Mouse (Mus musculus) retina, postnatal 1 day (tissue): ENCODE data around the gene Nme7.

ENCODE experiments used
- DNase-seq: peaks from one replicate; pipeline ENCODE4 v3.0.0-alpha.2; 2012

The Nme7 gene

DNA sequence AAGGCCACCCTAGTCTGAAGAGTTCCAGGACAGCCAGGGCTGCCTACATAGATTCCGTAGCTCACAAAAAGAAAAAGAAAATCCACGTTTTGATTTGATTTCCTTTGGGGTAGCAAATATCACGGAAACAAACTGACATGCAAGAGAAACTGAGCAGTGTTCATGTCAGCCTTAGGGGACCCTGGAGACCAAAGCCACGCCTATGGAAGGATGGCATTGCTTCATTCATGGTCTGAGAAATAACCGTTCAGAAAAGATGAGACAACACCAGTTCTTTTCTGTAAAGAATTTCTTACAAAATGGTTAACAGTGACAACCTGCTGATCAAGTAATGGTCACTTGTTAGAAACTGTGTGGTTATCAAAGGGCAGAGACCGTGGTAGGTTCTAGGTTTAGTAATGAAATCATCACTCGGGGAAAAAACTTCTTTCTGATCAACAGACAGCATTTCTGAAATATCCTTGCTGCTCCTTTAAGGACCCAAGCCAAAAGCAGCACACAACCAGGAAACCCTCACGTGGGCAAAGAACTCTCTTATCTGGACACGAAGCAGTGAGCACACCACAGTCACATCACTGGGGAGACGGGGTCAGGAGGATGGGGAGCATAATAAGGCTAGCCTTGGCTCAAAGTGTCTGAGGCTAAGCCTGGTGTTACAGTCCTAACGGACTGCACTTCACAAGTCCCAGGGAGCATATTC, 136.9 kb downstream of the Nme7 start:
- no peak for DNase-seq

DNA sequence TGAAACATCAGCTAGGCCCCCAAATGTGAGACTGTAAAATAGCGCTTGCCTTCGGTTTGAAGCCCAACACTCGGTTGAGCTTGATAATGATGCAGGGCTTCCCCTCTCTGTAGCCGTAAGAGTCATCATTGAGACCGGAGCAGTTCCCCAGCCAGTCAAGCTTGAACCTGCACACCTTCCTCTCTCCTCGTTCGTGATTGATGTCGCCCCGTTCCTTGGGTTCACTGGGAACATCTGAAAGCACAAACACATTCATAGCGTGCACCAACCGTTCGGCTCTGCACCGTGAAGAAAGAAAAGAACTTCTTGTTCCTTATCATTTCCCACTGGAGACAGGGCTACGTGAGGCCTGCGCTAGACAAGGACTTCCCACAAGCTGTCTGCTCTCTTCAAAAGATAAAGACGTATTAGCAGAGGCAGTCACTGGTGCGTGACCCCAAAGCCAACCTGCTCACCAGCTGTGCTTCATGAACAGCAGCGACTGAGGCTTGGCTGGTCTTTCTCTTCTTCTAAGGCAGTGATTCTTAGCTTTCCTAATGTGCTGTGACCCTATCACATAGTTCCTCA, 137.6 kb downstream of the Nme7 start:
- DNase-seq: no peak

DNA sequence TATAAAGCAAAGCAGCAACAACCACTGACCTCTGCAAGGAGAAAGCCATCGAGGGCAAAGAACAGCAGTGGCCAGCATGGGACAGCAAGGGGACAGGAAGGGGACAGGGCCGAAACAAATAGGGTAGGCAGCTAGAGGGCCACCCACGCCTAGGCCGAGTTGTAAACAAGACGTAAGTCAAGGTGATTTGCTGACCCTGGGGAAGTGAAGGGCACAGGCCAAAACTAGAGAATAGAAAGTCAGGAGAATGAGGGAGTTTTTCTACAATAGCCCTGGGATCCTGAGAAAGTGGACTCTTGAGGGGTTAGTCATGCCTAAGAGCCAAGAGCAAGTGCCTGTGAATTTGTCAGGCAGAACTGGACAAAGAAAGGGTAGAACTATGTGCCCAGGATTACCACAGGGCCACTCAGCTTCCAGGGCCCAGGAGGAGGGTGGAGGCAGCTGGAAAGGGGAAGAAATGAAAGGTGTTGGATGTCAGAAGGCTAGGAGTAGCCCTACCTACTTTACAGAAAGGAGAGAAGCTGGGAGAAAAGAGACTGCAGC, 141.8 kb downstream of the Nme7 start:
- DNase-seq: no peak

- DNase-seq: no peak
Measured at GRCm38 (mm10) chr1:164446535-164446934, 142.6 kb downstream of the Nme7 start.

DNA sequence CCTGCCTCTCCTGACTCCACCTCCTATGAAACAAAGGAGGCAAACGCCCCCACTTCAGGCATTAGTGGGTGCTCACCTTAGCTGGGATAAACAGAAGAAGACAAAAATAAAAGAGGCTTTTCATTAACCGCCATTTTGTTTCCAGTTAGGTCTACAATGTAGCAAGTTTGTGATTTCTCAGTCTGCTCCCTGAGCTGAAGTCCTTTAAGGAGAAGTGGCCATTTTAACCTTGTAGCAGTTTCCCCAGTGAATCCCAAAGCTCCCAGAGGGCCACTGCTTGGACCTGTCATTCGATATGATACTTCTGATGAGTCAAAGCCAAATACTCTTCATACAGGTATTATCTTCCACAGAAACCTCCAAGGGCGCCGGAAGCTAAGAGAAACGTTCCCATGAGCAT, 143.6 kb downstream of the Nme7 start:
- no peak for DNase-seq

- no peak for DNase-seq
Measured at GRCm38 (mm10) chr1:164449626-164450025, 145.7 kb downstream of the Nme7 start.

DNA sequence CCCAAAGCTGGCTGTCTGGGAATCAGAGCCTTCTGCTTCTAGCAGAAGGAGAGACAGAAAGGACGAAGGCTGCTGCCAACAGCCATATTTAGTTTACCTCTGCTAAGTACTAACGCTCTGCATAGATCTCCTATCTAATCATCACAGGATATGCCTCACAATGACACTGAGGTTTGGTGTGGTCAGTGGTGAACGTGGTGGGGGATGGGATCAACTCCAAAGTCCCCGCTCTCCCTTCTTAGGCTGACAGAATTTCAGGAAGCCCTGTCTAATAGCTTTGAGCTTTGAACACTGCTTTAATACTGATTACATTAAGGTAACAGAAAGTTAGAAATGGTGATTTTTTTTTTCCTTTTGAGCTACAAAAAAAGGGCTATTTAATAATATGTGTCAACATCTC, 146.3 kb downstream of the Nme7 start:
- no peak for DNase-seq

GRCm38 (mm10) chr1:164450644-164451043, 146.7 kb downstream of the Nme7 start:
- DNase-seq: no peak

DNA sequence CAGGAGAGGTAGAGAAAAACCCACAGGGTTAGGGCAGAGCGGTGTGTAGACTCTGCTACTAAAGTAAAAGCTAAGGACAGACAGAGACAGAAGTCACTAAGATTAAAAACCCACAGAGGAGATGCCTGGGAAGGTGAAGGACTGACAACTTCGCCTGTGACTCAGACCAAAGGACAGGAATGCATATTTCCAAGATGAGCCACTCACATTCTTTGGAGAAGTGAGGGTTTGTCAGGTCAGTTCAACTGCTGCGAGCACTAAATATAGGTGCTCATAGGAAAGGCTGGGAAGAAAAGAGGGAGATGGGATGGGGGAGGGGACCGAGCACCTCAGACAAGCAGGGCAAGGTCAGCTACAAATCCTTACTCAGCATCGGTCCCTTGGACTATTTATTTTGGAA, 147.4 kb downstream of the Nme7 start:
- DNase-seq: no peak

DNA sequence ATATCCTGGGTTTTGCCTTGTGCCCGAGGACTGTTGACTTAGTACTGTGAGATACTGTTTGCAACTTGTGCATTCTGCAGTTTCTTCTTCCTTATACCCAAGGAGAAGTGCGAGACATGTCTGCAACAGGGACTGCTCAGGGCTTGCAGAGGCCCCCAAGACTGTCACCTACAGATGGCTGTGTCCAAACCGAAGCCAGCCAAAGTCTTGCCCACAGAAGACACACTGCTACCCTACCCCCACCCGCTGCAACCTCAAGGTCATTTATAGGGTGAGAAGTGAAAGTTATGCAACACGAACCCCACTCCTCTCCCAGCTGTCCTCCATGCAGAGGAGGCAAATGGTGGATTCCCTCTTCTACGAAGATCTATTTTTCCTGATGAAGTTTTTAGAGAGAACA, 148.7 kb downstream of the Nme7 start:
- DNase-seq: no peak

GRCm38 (mm10) chr1:164453146-164453545, 149.2 kb downstream of the Nme7 start:
- DNase-seq: no peak

- no peak for DNase-seq
Measured at GRCm38 (mm10) chr1:164453739-164454138, 149.8 kb downstream of the Nme7 start.

- DNase-seq: peak; percentile 61
Measured at GRCm38 (mm10) chr1:164454747-164455400, 151.0 kb downstream of the Nme7 start.

- DNase-seq: no peak
Measured at GRCm38 (mm10) chr1:164455614-164456013, 151.7 kb downstream of the Nme7 start.

DNA sequence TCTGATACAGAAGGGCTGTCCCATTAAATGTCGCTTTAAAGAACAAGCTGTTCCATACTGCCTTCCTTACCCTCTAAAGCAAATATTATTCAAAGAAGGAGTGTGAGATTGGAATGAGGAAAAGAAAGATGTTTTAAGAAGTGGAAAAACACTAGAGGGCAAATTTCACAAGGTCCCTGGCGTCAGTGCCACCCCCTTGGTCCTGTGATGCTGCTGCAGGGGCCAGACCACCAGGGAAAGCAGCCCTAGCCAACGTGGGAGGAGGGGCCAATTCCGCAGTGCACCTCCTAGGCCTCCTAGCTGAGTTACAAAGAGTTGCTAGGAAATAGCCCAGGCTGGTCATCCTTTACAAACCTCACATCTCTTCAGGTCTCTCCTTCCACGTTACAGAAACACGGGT, 152.1 kb downstream of the Nme7 start:
- DNase-seq: no peak

DNA sequence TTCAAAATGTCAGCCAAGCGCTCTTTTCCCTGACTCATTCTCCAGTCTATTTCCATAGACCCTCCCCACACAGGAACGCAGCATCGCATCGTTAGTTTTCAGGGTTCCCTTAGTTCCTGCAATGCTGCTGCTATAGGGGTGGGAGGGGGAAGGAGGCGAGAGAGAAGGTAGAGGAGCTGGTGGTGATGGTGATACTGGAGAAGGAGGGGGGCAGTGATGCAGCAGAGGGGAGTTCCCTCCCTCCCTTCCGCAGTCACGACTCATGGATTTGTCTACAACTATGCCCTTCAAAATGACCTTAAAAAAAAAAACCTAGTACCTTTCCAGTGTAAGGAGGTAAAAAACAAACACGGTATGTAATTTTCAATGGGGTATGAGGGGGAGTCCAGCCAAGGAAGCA, 152.8 kb downstream of the Nme7 start:
- DNase-seq: peak; percentile 24

DNA sequence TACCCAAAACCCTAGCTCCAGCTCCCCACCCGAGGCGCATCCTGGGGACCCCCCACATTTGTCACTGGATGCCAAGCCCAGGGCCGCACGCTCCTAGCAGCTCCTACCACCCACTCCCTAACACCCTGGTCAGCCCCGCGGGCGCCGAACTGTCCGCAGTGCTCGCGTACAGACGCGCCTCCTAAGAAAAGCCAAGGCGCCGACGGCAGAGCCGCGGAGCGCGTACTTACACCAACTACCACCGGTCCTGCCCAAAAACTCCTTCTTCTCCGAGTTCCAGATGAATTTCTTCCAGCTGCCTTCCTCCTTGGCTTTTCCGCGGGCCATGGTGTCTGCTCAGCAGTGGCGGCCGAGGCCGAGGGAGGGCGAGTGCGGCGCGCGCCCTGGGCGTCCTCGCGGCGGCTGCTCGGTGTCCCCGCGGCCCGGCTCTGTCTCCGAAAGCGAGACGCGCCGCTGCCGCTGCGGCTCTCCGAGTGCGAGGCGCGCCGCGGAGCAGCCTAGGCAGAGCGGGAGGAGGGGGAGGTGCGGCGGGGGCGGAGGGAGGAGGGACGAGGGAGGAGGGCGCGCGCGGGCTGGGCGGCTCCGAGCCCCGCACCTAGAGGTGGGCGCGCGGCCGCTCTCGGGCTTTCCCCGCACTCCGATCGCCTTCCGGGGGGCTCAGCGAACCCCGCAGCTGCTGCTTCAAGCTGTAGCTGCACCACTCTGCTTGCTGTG, 153.8 kb downstream of the Nme7 start:
- DNase-seq: peak; percentile 81

DNA sequence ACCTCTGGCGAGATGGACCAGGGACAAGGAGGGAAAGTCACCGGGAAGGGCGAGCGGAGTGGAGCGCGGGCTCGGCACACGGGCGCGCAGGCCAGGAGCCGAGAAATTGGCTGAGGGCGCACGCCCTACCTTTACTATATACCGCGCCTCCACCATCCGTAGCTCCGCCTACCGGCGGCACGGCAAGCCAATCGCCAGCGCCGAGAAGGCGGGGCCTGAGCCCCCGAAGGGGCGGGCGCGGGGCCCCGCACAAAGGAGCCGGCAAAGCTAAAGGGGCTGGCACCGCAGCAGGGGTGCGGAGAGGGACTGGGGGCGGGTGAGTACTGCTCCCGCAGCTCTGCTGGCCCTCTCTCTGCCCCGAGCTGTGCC, 154.3 kb downstream of the Nme7 start, which contains the start of gene Atp1b1:
Atp1b1 (minus strand) TSS at position 111 of the 369 bp plus-strand sequence.
- peak; percentile 93 for DNase-seq

- no peak for DNase-seq
Measured at GRCm38 (mm10) chr1:164458621-164459051, 154.7 kb downstream of the Nme7 start.

- DNase-seq: peak; percentile 18
Measured at GRCm38 (mm10) chr1:164459127-164459905, 155.4 kb downstream of the Nme7 start.

- DNase-seq: no peak
Measured at GRCm38 (mm10) chr1:164460921-164461697, 157.2 kb downstream of the Nme7 start.

DNA sequence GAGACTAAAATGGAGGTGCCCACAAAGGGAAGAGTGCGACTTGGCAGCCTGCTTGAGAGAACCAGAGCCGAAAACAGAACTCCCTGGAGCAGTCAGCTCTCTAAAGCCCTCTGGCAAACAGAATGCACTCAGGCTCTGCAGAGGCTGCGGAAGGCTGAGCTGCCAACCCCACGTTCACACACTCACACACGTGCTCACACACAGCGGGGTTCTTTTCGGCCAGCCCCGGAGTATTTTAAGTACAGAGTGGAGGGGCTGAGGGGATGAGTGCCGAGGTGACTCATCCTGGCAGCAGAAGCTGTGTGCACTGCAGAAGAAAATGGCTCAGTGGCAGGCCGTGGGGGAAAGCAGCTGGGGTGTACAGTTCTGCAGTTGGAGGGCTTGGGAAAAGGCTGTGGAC, 157.8 kb downstream of the Nme7 start:
- peak; percentile 46 for DNase-seq
